Mouse (Mus musculus) embryonic facial prominence, embryonic 11.5 days (tissue): Measurements from ENCODE around the gene Nufip2. TPM values are rescaled to one million over a fixed set of nuclear protein-coding genes. Genes with fewer than 3 reads are reported as not detected.
"Not testable (repeated sequence)": the region's sequence is repeated elsewhere in the genome, so short reads cannot be mapped to it uniquely, and the experiment has no call there.

Source experiments
- ATAC-seq: fragments of 200-750 bp; cut with Nextera tagmentation; replicated peaks from 2 replicates; pipeline ENCODE4 v1.8.0; 2017; ENCODE audit warnings: low read depth; ENCODE audit not compliant: insufficient number of reproducible peaks, low FRiP score, low TSS enrichment
- DNase-seq: peaks from one replicate; pipeline ENCODE4 v3.0.0-alpha.2; 2015; ENCODE audit warnings: low spot score
- H3K27ac ChIP-seq: fragments of 300-500 bp; sonication (generic); replicated peaks from 2 replicates; pipeline ENCODE4 v1.5.1; 2014; ENCODE audit warnings: mild to moderate bottlenecking, low read depth, low read length, control low read depth
- H3K27me3 ChIP-seq: fragments of 300-500 bp; sonication (generic); 2 replicates; pipeline ENCODE4 v1.6.1; 2014; ENCODE audit warnings: mild to moderate bottlenecking, low read length, moderate library complexity, mixed read lengths; ENCODE audit not compliant: control insufficient read depth, insufficient read depth
- H3K36me3 ChIP-seq: fragments of 300-500 bp; sonication (generic); replicated peaks from 2 replicates; pipeline ENCODE4 v1.6.1; 2014; ENCODE audit warnings: low read depth, mild to moderate bottlenecking, low read length, moderate library complexity, mixed read lengths; ENCODE audit not compliant: control insufficient read depth, insufficient read depth
- H3K4me1 ChIP-seq: fragments of 300-500 bp; sonication (generic); 2 replicates; pipeline ENCODE4 v1.6.1; 2014; ENCODE audit warnings: low read length, mixed read lengths; ENCODE audit not compliant: control insufficient read depth, insufficient read depth
- H3K4me2 ChIP-seq: fragments of 300-500 bp; sonication (generic); 2 replicates; pipeline ENCODE4 v1.6.1; 2014; ENCODE audit warnings: low read depth, mild to moderate bottlenecking, control low read depth, low read length, moderate library complexity
- H3K4me3 ChIP-seq: fragments of 300-500 bp; sonication (generic); 2 replicates; pipeline ENCODE4 v1.5.1; 2014; ENCODE audit warnings: low read depth, low read length, control low read depth
- H3K9ac ChIP-seq: fragments of 300-500 bp; sonication (generic); replicated peaks from 2 replicates; pipeline ENCODE4 v1.6.1; 2014; ENCODE audit warnings: mild to moderate bottlenecking, control low read depth, low read length
- H3K9me3 ChIP-seq: fragments of 300-500 bp; sonication (generic); replicated peaks from 2 replicates; pipeline ENCODE4 v1.6.1; 2016; ENCODE audit warnings: mild to moderate bottlenecking, low read length, inconsistent platforms, mixed read lengths; ENCODE audit not compliant: control insufficient read depth
- WGBS: fragments of 180-500 bp; shearing (Covaris S2); extraction: QIAGEN DNeasy Blood & Tissue Kit; methylation state at CpG from one replicate; pipeline ENCODE4 v1.1.7; 2014; 5-methylcytosine and 5-hydroxymethylcytosine counted together
- polyA plus RNA-seq: library from polyadenylated mRNA; unstranded; fragments of >200 nt; fragmentation: Nextera tagmentation; extraction: Ambion mirVana; gene quantifications from 2 replicates; pipeline ENCODE4 v1.2.1, GENCODE M21; 2014

Nufip2 gene
- 4.1 and 4.8 TPM in 2 replicates for polyA plus RNA-seq

DNA sequence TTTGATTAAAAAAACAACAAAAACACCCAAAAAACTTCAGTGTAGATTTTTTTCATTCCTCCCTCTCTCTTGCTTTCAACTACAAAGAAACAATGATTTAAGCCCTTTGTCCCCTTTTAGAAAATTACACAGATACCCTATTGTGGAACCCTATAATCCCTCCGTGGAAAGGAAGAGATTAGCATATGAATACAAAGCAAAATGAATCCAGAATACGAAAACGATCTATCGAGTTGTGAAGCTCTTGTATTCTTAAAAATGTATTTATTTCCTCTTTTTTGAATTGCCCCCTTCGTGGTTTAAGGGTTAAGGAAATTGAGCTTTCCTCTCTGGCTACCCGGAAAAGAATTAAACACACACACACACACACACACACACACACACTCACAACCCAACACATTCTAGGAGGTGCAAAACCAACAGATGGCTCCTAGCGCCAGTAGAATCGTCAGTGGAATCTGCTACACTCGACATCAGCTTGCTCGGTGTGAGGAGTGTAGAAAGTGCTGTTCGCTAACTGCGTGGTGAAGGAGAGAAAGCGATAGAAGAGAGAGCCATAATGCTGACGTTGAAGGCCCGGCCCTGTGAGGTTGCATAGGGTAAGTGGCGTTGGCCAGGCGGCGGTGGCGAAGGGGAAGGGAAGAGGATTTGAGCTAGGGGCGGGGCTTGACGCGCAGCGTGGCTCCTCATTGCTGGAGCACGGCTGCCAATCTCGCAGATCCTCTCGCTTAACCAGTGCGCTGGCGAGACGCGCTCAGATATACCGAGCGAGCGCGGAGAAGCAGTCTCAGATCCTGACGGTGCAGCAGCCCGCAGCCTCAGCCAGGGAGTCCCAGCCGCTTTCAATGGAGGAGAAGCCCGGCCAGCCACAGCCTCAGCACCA, at the start of gene Nufip2:
Gene Nufip2 (plus strand): TSS at position 773 of the 883 bp plus-strand sequence.
- peak within 1 kb of the TSS; percentile 98 for H3K9ac ChIP-seq
- peak within 1 kb of the TSS; percentile 99 for H3K4me3 ChIP-seq
- H3K27me3 ChIP-seq = no peaks in the 10 kb centered on the region
- H3K36me3 ChIP-seq = no peaks in the 10 kb centered on the region
- H3K9me3 ChIP-seq = no peaks in the 10 kb centered on the region
- peak within 1 kb of the TSS; percentile 32 for H3K4me2 ChIP-seq
- H3K27ac ChIP-seq = peak within 1 kb of the TSS; percentile 97
- ATAC-seq (peak; percentile 97), DNase-seq (peak; percentile 98)
- no peaks in the 10 kb centered on the region; the same call in 1 of the 2 replicates for H3K4me1 ChIP-seq
- WGBS = under 1% methylated on average over 35 of the region's 38 CpGs

DNA sequence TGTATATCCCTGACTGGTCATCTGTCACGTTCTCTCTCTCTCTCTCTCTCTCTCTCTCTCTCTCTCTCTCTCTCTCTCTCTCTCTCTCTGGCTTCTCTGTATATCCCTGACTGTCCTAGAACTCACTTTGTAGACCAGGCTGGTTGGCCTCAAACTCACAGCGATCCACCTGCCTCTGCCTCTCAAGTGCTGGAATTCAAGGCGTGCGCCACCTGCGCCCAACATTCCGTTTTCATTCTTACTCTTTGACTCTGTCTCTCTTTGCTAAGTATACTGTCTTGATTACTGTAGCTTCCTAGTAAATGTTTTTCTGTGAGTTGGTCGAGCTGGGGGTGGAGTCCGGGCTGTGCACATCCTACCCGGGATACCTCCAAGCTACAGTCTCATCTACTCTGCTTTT, 44.6 kb upstream of the Nufip2 start:
- Histone ChIP-seq H3K4me2 (no peak overlapping the region), H3K36me3 (no peaks in the 10 kb centered on the region), H3K27ac (no peak overlapping the region), H3K4me1 (no peaks in the 10 kb centered on the region), H3K9me3 (no peaks in the 10 kb centered on the region), H3K9ac (no peak overlapping the region), H3K4me3 (no peak overlapping the region), H3K27me3 (no peaks in the 10 kb centered on the region)
- DNase-seq (no peak), ATAC-seq (no peak)
- WGBS = 81% methylated on average over 9 of the region's 9 CpGs

DNA sequence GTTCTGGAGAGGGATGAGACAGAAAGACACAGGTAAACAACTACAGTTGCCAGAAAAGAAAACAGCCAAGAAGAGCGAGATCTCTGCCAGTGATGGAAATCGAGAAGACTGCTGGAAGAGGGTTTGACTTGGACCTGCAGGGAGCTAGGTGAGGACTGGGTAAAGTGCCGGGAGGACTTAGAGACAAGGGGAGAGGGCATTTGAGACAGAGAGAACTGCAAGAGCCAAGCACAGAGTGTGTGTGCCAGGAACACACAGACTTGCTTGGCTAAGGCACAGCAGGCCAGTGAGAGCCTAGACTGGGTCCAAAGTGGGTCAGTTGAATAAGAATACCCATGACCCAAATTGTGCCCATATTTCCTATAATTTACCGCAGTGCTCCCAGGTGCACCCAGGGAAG, 40.5 kb upstream of the Nufip2 start:
- no peak overlapping the region for H3K27ac ChIP-seq

GRCm38 (mm10) chr11:77648878-77649277, 37.1 kb upstream of the Nufip2 start:
- Histone ChIP-seq H3K4me1 (no peaks in the 10 kb centered on the region), H3K9me3 (no peaks in the 10 kb centered on the region), H3K9ac (no peak overlapping the region), H3K27me3 (no peaks in the 10 kb centered on the region), H3K4me2 (no peak overlapping the region), H3K4me3 (no peak overlapping the region), H3K27ac (no peak overlapping the region), H3K36me3 (no peaks in the 10 kb centered on the region)
- 68% methylated on average over 7 of the region's 7 CpGs for WGBS
- ATAC-seq (no peak), DNase-seq (peak; percentile 9)

More for the DNA sequence above, 40.5 kb upstream of the Nufip2 start:
- no peak for ATAC-seq
- WGBS = 79% methylated on average over 4 of the region's 4 CpGs
- H3K27me3 ChIP-seq = no peaks in the 10 kb centered on the region
- no peak overlapping the region for H3K9ac ChIP-seq
- no peaks in the 10 kb centered on the region for H3K36me3 ChIP-seq
- no peak overlapping the region for H3K4me2 ChIP-seq
- H3K4me3 ChIP-seq = no peak overlapping the region
- H3K4me1 ChIP-seq = no peaks in the 10 kb centered on the region
- no peak for DNase-seq
- no peaks in the 10 kb centered on the region for H3K9me3 ChIP-seq

DNA sequence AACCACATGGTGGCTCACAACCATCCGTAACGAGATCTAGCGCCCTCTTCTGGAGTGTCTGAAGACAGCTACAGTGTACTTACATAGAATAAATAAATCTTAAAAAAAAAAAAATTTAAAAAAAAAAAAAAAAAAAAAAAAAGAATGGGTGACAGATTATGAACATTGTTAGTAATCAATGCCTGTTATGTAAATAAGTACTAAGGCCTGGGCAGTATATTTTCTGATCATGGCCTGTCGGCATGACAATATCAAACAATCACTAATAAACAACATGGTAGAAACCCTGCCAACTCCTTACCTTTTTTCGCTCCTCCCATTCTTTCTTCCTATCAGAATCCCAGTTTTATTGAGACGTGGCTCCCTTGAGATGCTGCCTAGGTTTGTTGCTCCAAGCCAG, 33.5 kb upstream of the Nufip2 start:
- Histone ChIP-seq H3K4me2 (no peak overlapping the region), H3K9ac (no peak overlapping the region), H3K27ac (no peak overlapping the region), H3K4me3 (no peak overlapping the region), H3K9me3 (no peaks in the 10 kb centered on the region), H3K27me3 (no peaks in the 10 kb centered on the region), H3K36me3 (no peaks in the 10 kb centered on the region), H3K4me1 (no peaks in the 10 kb centered on the region)
- DNase-seq (no peak), ATAC-seq (no peak)
- WGBS = 56% methylated on average over 6 of the region's 6 CpGs

DNA sequence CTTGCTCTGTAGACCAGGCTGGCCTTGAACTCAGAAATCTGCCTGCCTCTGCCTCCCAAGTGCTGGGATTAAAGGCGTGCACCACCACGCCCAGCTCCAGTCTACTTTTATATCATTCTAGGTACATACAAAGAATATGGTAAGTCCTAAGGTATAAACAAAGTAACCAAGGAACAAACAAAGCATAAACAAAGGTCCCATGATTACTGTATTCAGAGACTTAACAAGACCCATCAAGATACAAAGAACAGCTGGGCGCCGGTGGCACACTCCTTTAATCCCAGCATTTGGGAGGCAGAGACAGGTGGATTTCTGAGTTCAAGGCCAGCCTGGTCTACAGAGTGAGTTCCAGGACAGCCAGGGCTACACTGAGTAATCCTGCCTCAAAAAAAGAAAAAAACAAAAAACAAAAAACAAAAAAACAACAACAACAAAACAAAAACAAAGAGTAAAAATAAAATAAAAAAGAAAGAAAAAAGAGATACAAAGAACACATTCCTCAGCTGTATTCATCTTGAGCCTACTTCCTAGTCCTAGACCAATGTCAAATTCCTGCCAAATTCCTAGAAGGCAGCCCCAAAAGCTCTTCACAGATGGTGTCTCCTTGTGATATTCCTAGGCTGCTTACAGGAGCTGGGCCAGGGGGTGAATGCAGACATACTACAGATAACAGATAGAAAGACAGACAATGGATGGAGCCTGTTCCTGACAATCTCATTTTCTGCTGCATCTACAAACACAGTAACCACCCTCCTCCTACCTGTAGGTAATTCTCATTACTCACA, 32.4 kb upstream of the Nufip2 start:
- WGBS = 97% methylated on average over 4 of the region's 4 CpGs

GRCm38 (mm10) chr11:77659986-77660385, 26.0 kb upstream of the Nufip2 start:
- 64% methylated on average over 4 of the region's 4 CpGs for WGBS
- H3K4me1 ChIP-seq = no peaks in the 10 kb centered on the region
- no peak overlapping the region for H3K27ac ChIP-seq
- DNase-seq (no peak), ATAC-seq (no peak)
- no peak overlapping the region for H3K4me3 ChIP-seq
- no peaks in the 10 kb centered on the region for H3K9me3 ChIP-seq
- no peak overlapping the region for H3K9ac ChIP-seq
- no peaks in the 10 kb centered on the region for H3K36me3 ChIP-seq
- no peak overlapping the region for H3K4me2 ChIP-seq
- H3K27me3 ChIP-seq = no peaks in the 10 kb centered on the region

More for the DNA sequence above, 32.4 kb upstream of the Nufip2 start:
- H3K27me3 ChIP-seq, DNase-seq, H3K9ac ChIP-seq, H3K4me3 ChIP-seq, H3K4me1 ChIP-seq, ATAC-seq, H3K27ac ChIP-seq, H3K4me2 ChIP-seq, H3K9me3 ChIP-seq, H3K36me3 ChIP-seq: not testable (repeated sequence)

DNA sequence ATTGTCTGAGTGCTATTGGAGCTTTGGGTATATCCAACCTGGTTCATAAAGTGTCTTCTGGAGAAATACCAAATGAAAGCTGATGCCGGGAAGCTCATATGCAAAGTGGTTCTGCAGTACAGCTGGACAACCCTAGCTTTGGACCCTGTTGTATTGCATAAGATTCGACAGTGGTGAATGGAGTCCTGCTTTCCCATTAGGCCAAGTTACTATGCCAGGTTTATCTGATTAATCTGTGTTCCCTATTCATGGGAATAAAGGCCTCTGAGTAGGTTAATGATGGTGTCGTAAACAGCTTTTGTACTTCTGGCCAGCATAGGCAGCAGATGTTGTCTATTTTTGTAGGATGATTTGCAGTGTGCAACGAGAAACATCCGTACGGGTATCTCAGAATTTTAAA, 22.3 kb upstream of the Nufip2 start:
- Histone ChIP-seq H3K36me3 (no peaks in the 10 kb centered on the region), H3K9ac (no peak overlapping the region), H3K9me3 (no peaks in the 10 kb centered on the region), H3K27me3 (no peaks in the 10 kb centered on the region), H3K4me2 (no peak overlapping the region), H3K27ac (no peak overlapping the region), H3K4me3 (no peak overlapping the region), H3K4me1 (no peaks in the 10 kb centered on the region)
- 78% methylated on average over 6 of the region's 6 CpGs for WGBS
- ATAC-seq (no peak), DNase-seq (no peak)
